18 mouse cellular contexts compared by ENCODE assay signal in genomic region chr19:6386234-6386633, GRCm38 (mm10). TPM values are rescaled to one million over a fixed set of nuclear protein-coding genes. Genes with fewer than 3 reads are reported as not detected.
DNase-seq lines count a peak whose midpoint lies in the region; ATAC-seq and TF ChIP-seq lines count a peak whose summit lies in the region.
"Had no signal": no experiment of that assay in that cellular context is flagged by ENCODE, and none has a peak within 500 bp of the region (broad histone marks: within the 10 kb centered on the region; RNA-seq: fewer than 3 reads in every experiment).

No protein-coding gene starts in this region.

- no peaks in the 10 kb centered on the region for H3K9me3 ChIP-seq in heart, embryonic 11.5 days (replicated peaks; ENCODE audit: control insufficient read depth, low read length)
- no peaks in the 10 kb centered on the region for H3K9me3 ChIP-seq in heart, embryonic 15.5 days (replicated peaks)
- no peaks in the 10 kb centered on the region for H3K9me3 ChIP-seq in stomach, postnatal 0 days (ENCODE audit: control insufficient read depth, low read length)
- H3K9me3 ChIP-seq: embryonic facial prominence, embryonic 13.5 days; forebrain, embryonic 13.5 days; hindbrain, embryonic 12.5 days had no signal

- no peak for TF ChIP-seq POLR2A in myocyte (IDR thresholded peaks at IDR 0.05; ENCODE audit: insufficient read length, low read depth)

- intact Hi-C loops in gastrocnemius, adult 2 months (cut with DNase I), result no loop called here
- intact Hi-C loops in heart, postnatal 36 days (cut with DNase I), result no loop called here
- intact Hi-C loops in heart, postnatal 14 days (cut with DNase I), result no loop called here

- H3K27me3 ChIP-seq in heart, embryonic 11.5 days (ENCODE audit: control insufficient read depth, insufficient read depth, low read length), result no peaks in the 10 kb centered on the region
- H3K27me3 ChIP-seq in heart, embryonic 15.5 days, result no peaks in the 10 kb centered on the region
- H3K27me3 ChIP-seq in myocyte (ENCODE audit: control insufficient read depth, insufficient read depth, insufficient read length), result no peaks in the 10 kb centered on the region
- no peaks in the 10 kb centered on the region for H3K27me3 ChIP-seq in stomach, postnatal 0 days (ENCODE audit: control insufficient read depth, insufficient read depth, low read length)

- no peak for TF ChIP-seq CTCF in gastrocnemius, adult 2 months (IDR thresholded peaks at IDR 0.05)
- TF ChIP-seq CTCF in stomach, postnatal 0 days (IDR thresholded peaks at IDR 0.05; ENCODE audit: low read depth), result no peak

- peak overlapping the region; percentile 82 for H3K4me2 ChIP-seq in heart, embryonic 11.5 days
- H3K4me2 ChIP-seq in heart, embryonic 15.5 days, result peak overlapping the region; percentile 67
- peak overlapping the region; percentile 64 for H3K4me2 ChIP-seq in myocyte (ENCODE audit: low read depth)
- no peak overlapping the region for H3K4me2 ChIP-seq in stomach, postnatal 0 days (replicated peaks; ENCODE audit: low read depth)
- H3K4me2 ChIP-seq: embryonic facial prominence, embryonic 13.5 days; forebrain, embryonic 13.5 days; hindbrain, embryonic 12.5 days had no signal

- H3K27ac ChIP-seq in gastrocnemius, adult 2 months, result peak overlapping the region; percentile 98
- no peak overlapping the region for H3K27ac ChIP-seq in heart, embryonic 11.5 days (ENCODE audit: low read depth, low read length)
- H3K27ac ChIP-seq in heart, embryonic 15.5 days, result peak overlapping the region; percentile 85; the same call in 1 of the 2 replicates
- H3K27ac ChIP-seq in stomach, postnatal 0 days (replicated peaks), result no peak overlapping the region
- H3K27ac ChIP-seq: embryonic facial prominence, embryonic 13.5 days; forebrain, embryonic 13.5 days; hindbrain, embryonic 12.5 days had no signal

- H3K9ac ChIP-seq in heart, embryonic 11.5 days (ENCODE audit: low read depth, low read length), result peak overlapping the region; percentile 4; the same call in 1 of the 2 replicates
- peak overlapping the region; percentile 55 for H3K9ac ChIP-seq in heart, embryonic 15.5 days
- no peak overlapping the region for H3K9ac ChIP-seq in stomach, postnatal 0 days (ENCODE audit: low read length)
- H3K9ac ChIP-seq: forebrain, embryonic 13.5 days; hindbrain, embryonic 12.5 days had no signal

- ATAC-seq in heart, embryonic 11.5 days (replicated peaks; ENCODE audit: insufficient number of reproducible peaks, low FRiP score, low TSS enrichment), result no peak
- no peak for ATAC-seq in heart, embryonic 15.5 days (replicated peaks; ENCODE audit: insufficient number of reproducible peaks, insufficient read depth, low FRiP score, low read depth)
- ATAC-seq in stomach, postnatal 0 days (ENCODE audit: low FRiP score, low TSS enrichment), result no peak
- ATAC-seq: forebrain, embryonic 13.5 days; hindbrain, embryonic 16.5 days; inflammation-experienced regulatory T-cells, adult 6 months; intestine, postnatal 0 days had no signal

- H3ac ChIP-seq in myocyte (ENCODE audit: control insufficient read depth, insufficient read length), result no peak overlapping the region

- H3K4me1 ChIP-seq in heart, embryonic 11.5 days (ENCODE audit: control insufficient read depth, insufficient read depth, low read length), result peaks cover 40% of the 10 kb centered on the region
- H3K4me1 ChIP-seq in heart, embryonic 15.5 days (replicated peaks), result peaks cover 56% of the 10 kb centered on the region
- H3K4me1 ChIP-seq in stomach, postnatal 0 days (replicated peaks; ENCODE audit: control insufficient read depth, insufficient read depth), result no peaks in the 10 kb centered on the region; the same call in 1 of the 2 replicates

- TF ChIP-seq EP300 in stomach, postnatal 0 days (optimal IDR thresholded peaks at IDR 0.05), result no peak

- WGBS in heart, embryonic 11.5 days (ENCODE audit: insufficient replicate concordance), result 56% methylated on average over 9 of the region's 9 CpGs
- 62% methylated on average over 9 of the region's 9 CpGs for WGBS in heart, embryonic 15.5 days
- 76% methylated on average over 9 of the region's 9 CpGs for WGBS in stomach, postnatal 0 days

- DNase-seq in gastrocnemius, adult 2 months, result peak; percentile 48
- DNase-seq in gastrocnemius, postnatal 10 days, result no peak
- no peak for DNase-seq in heart, postnatal 36 days
- DNase-seq in heart, postnatal 14 days, result no peak
- no peak for DNase-seq in stomach, postnatal 0 days (ENCODE audit: low spot score)
- DNase-seq: adrenal gland, adult 2 months; cerebellum, adult 11 months; cerebellum, adult 9-10 months; kidney, adult 8-10 months had no signal

- H3K36me3 ChIP-seq in heart, embryonic 11.5 days (ENCODE audit: control insufficient read depth, insufficient read depth, low read length), result peaks cover 7% of the 10 kb centered on the region; the same call in 1 of the 2 replicates
- peaks cover 23% of the 10 kb centered on the region for H3K36me3 ChIP-seq in heart, embryonic 15.5 days
- H3K36me3 ChIP-seq in myocyte (ENCODE audit: control insufficient read depth, insufficient read depth), result no peaks in the 10 kb centered on the region
- no peaks in the 10 kb centered on the region for H3K36me3 ChIP-seq in stomach, postnatal 0 days (ENCODE audit: control insufficient read depth, insufficient read depth, low read length)
- H3K36me3 ChIP-seq: embryonic facial prominence, embryonic 13.5 days; hindbrain, embryonic 12.5 days had no signal

- no peaks in the 10 kb centered on the region for H3K79me2 ChIP-seq in myocyte (ENCODE audit: control insufficient read depth, insufficient read depth)

- H3K4me3 ChIP-seq in gastrocnemius, adult 2 months, result peak overlapping the region; percentile 71
- peak overlapping the region; percentile 48; the same call in 1 of the 2 replicates for H3K4me3 ChIP-seq in heart, embryonic 11.5 days (ENCODE audit: low read depth, low read length)
- H3K4me3 ChIP-seq in heart, embryonic 15.5 days, result peak overlapping the region; percentile 53
- peak overlapping the region; percentile 17 for H3K4me3 ChIP-seq in myocyte
- no peak overlapping the region for H3K4me3 ChIP-seq in stomach, postnatal 0 days (ENCODE audit: low read depth, low read length)
- H3K4me3 ChIP-seq: embryonic facial prominence, embryonic 13.5 days; forebrain, embryonic 13.5 days; hindbrain, embryonic 12.5 days had no signal

TF ChIP-seq in myocyte, 11 proteins besides CTCF, POLR2A, EP300 and RAD21 (continues in another document):
- TF ChIP-seq POLR2AphosphoS2 (IDR thresholded peaks at IDR 0.05; ENCODE audit: insufficient read length, low read depth) (no peak), REST (IDR thresholded peaks at IDR 0.05; ENCODE audit: insufficient read depth, insufficient read length) (no peak), MAX (IDR thresholded peaks at IDR 0.05; ENCODE audit: low read depth) (no peak), CEBPB (IDR thresholded peaks at IDR 0.05; ENCODE audit: insufficient read depth, poor library complexity, severe bottlenecking) (no peak)

RNA-seq across cellular contexts. Expression of gene Pygm, which starts 2.0 kb away (rescaled TPM):
- over 10,000 TPM in 1 of 2 experiments, 1,000 to 10,000 TPM in 1; 6,181 to 10,031 TPM for total RNA-seq in gastrocnemius, adult 2 months (2021)
- 1,000 to 10,000 TPM; 3,066 to 3,425 TPM for total RNA-seq in gastrocnemius, postnatal 10 days (2021)
- 149 and 178 TPM in 2 replicates for polyA plus RNA-seq in heart, embryonic 11.5 days (2014; fragmentation: Nextera tagmentation; extraction: Ambion mirVana)
- 1,000 to 10,000 TPM; 1,171 to 1,191 TPM for total RNA-seq in heart, postnatal 36 days (2021)
- polyA plus RNA-seq in heart, embryonic 15.5 days (2015; fragmentation: Nextera tagmentation; extraction: Ambion mirVana), result 282 and 297 TPM in 2 replicates
- 100 to 1,000 TPM; 824 to 866 TPM for total RNA-seq in heart, postnatal 14 days (2021)
- 232 TPM for polyA plus RNA-seq in myocyte (2012; fragmentation: generic; extraction: Trizol)
- 8.0 and 10.5 TPM in 2 replicates for polyA plus RNA-seq in stomach, postnatal 0 days (2015; fragmentation: Nextera tagmentation; extraction: Ambion mirVana)

RNA-seq across cellular contexts. Expression of gene Rasgrp2, which starts 12.9 kb away (rescaled TPM):
- total RNA-seq in gastrocnemius, adult 2 months (2021), result 10 to 100 TPM; 14.9 to 24.6 TPM
- 10 to 100 TPM; 30.5 to 31.4 TPM for total RNA-seq in gastrocnemius, postnatal 10 days (2021)
- 41.5 and 42.7 TPM in 2 replicates for polyA plus RNA-seq in heart, embryonic 11.5 days (2014; fragmentation: Nextera tagmentation; extraction: Ambion mirVana)
- 10 to 100 TPM; 38.8 to 57.2 TPM for total RNA-seq in heart, postnatal 36 days (2021)
- polyA plus RNA-seq in heart, embryonic 15.5 days (2015; fragmentation: Nextera tagmentation; extraction: Ambion mirVana), result 54.8 TPM in 2 replicates
- total RNA-seq in heart, postnatal 14 days (2021), result 10 to 100 TPM; 66.6 to 70.7 TPM
- 8.0 TPM for polyA plus RNA-seq in myocyte (2012; fragmentation: generic; extraction: Trizol)
- 53.4 and 57.3 TPM in 2 replicates for polyA plus RNA-seq in stomach, postnatal 0 days (2015; fragmentation: Nextera tagmentation; extraction: Ambion mirVana)

RNA-seq across cellular contexts. Expression of gene Sf1, which starts 22.7 kb away (rescaled TPM):
- total RNA-seq in gastrocnemius, adult 2 months (2021), result 10 to 100 TPM; 95.2 to 98.6 TPM
- total RNA-seq in gastrocnemius, postnatal 10 days (2021), result 100 to 1,000 TPM in 1 of 2 experiments, 10 to 100 TPM in 1; 88.6 to 123 TPM
- polyA plus RNA-seq in heart, embryonic 11.5 days (2014; fragmentation: Nextera tagmentation; extraction: Ambion mirVana), result 106 and 124 TPM in 2 replicates
- 100 to 1,000 TPM in 1 of 2 experiments, 10 to 100 TPM in 1; 89.4 to 101 TPM for total RNA-seq in heart, postnatal 36 days (2021)
- 79.0 and 98.4 TPM in 2 replicates for polyA plus RNA-seq in heart, embryonic 15.5 days (2015; fragmentation: Nextera tagmentation; extraction: Ambion mirVana)
- 100 to 1,000 TPM; 102 to 105 TPM for total RNA-seq in heart, postnatal 14 days (2021)
- 131 TPM for polyA plus RNA-seq in myocyte (2012; fragmentation: generic; extraction: Trizol)
- 42.3 and 52.0 TPM in 2 replicates for polyA plus RNA-seq in stomach, postnatal 0 days (2015; fragmentation: Nextera tagmentation; extraction: Ambion mirVana)

RNA-seq across cellular contexts. Expression of gene Nrxn2, which starts 32.3 kb away (rescaled TPM):
- total RNA-seq in gastrocnemius, adult 2 months (2021), result 1 to 10 TPM in 1 of 2 experiments, under 1 TPM in 1; 0.77 to 2.0 TPM
- total RNA-seq in gastrocnemius, postnatal 10 days (2021), result 1 to 10 TPM; 3.1 to 3.3 TPM
- polyA plus RNA-seq in heart, embryonic 11.5 days (2014; fragmentation: Nextera tagmentation; extraction: Ambion mirVana), result 1.5 and 1.6 TPM in 2 replicates
- total RNA-seq in heart, postnatal 36 days (2021), result 1 to 10 TPM; 3.9 to 4.5 TPM
- polyA plus RNA-seq in heart, embryonic 15.5 days (2015; fragmentation: Nextera tagmentation; extraction: Ambion mirVana), result 0.47 and 0.60 TPM in 2 replicates
- 1 to 10 TPM; 5.2 to 5.9 TPM for total RNA-seq in heart, postnatal 14 days (2021)
- 0.01 TPM for polyA plus RNA-seq in myocyte (2012; fragmentation: generic; extraction: Trizol)
- 0.83 and 1.3 TPM in 2 replicates for polyA plus RNA-seq in stomach, postnatal 0 days (2015; fragmentation: Nextera tagmentation; extraction: Ambion mirVana)

RNA-seq across cellular contexts. Expression of gene Map4k2, which starts 45.3 kb away (rescaled TPM):
- 10 to 100 TPM; 13.1 to 14.2 TPM for total RNA-seq in gastrocnemius, adult 2 months (2021)
- 10 to 100 TPM; 11.9 to 19.3 TPM for total RNA-seq in gastrocnemius, postnatal 10 days (2021)
- 9.6 and 10.1 TPM in 2 replicates for polyA plus RNA-seq in heart, embryonic 11.5 days (2014; fragmentation: Nextera tagmentation; extraction: Ambion mirVana)
- total RNA-seq in heart, postnatal 36 days (2021), result 10 to 100 TPM; 36.4 to 56.7 TPM
- polyA plus RNA-seq in heart, embryonic 15.5 days (2015; fragmentation: Nextera tagmentation; extraction: Ambion mirVana), result 12.6 and 17.9 TPM in 2 replicates
- total RNA-seq in heart, postnatal 14 days (2021), result 10 to 100 TPM; 56.3 TPM
- 10.0 TPM for polyA plus RNA-seq in myocyte (2012; fragmentation: generic; extraction: Trizol)
- 5.2 and 5.7 TPM in 2 replicates for polyA plus RNA-seq in stomach, postnatal 0 days (2015; fragmentation: Nextera tagmentation; extraction: Ambion mirVana)

Comparison
In these comparisons a context has a peak if more than half of its experiments do, and no peak if none do; other contexts are left out.
1. H3K27ac ChIP-seq: peak in gastrocnemius, adult 2 months (single experiment) and heart, embryonic 15.5 days (single experiment); none in heart, embryonic 11.5 days (single experiment) and stomach, postnatal 0 days (single experiment).